Comparison of ENCODE assay signal across 16 mouse cellular contexts in genomic region chr6:112295269-112295668, GRCm38 (mm10). TPM values are rescaled to one million over a fixed set of nuclear protein-coding genes. Genes with fewer than 3 reads are reported as not detected.
DNase-seq lines count a peak whose midpoint lies in the region; ATAC-seq and TF ChIP-seq lines count a peak whose summit lies in the region.
"Had no signal": no experiment of that assay in that cellular context is flagged by ENCODE, and none has a peak within 500 bp of the region (broad histone marks: within the 10 kb centered on the region; RNA-seq: fewer than 3 reads in every experiment).

No protein-coding gene starts in this region.

- no peak overlapping the region for H3K9ac ChIP-seq in midbrain, embryonic 11.5 days (ENCODE audit: low read length)
- H3K9ac ChIP-seq in midbrain, postnatal 0 days (replicated peaks; ENCODE audit: low read length, poor library complexity, severe bottlenecking), result no peak overlapping the region
- H3K9ac ChIP-seq: embryonic facial prominence, embryonic 12.5 days; forebrain, embryonic 12.5 days; hindbrain, embryonic 12.5 days; limb, embryonic 15.5 days had no signal

- WGBS in midbrain, embryonic 11.5 days, result 72% methylated on average over 3 of the region's 3 CpGs
- 74% methylated on average over 3 of the region's 3 CpGs for WGBS in midbrain, postnatal 0 days
- WGBS in embryonic facial prominence, embryonic 10.5 days, result 76% methylated on average over 3 of the region's 3 CpGs

- no peaks in the 10 kb centered on the region for H3K36me3 ChIP-seq in midbrain, embryonic 11.5 days (ENCODE audit: control insufficient read depth, insufficient read depth, low read length)
- H3K36me3 ChIP-seq in midbrain, postnatal 0 days (ENCODE audit: insufficient read depth, low read length), result no peaks in the 10 kb centered on the region
- H3K36me3 ChIP-seq in embryonic facial prominence, embryonic 10.5 days (replicated peaks), result no peaks in the 10 kb centered on the region
- H3K36me3 ChIP-seq: embryonic facial prominence, embryonic 12.5 days; forebrain, embryonic 12.5 days; hindbrain, embryonic 12.5 days; limb, embryonic 15.5 days had no signal

- H3K4me3 ChIP-seq in midbrain, embryonic 11.5 days (ENCODE audit: low read depth, low read length), result no peak overlapping the region
- no peak overlapping the region for H3K4me3 ChIP-seq in midbrain, postnatal 0 days (ENCODE audit: low read depth, low read length)
- H3K4me3 ChIP-seq in embryonic facial prominence, embryonic 10.5 days, result no peak overlapping the region
- H3K4me3 ChIP-seq: embryonic facial prominence, embryonic 12.5 days; forebrain, embryonic 12.5 days; hindbrain, embryonic 12.5 days; limb, embryonic 15.5 days had no signal

- no peaks in the 10 kb centered on the region for H3K9me3 ChIP-seq in midbrain, embryonic 11.5 days (ENCODE audit: control insufficient read depth, low read length)
- H3K9me3 ChIP-seq in midbrain, postnatal 0 days (ENCODE audit: low read length), result no peaks in the 10 kb centered on the region
- no peaks in the 10 kb centered on the region for H3K9me3 ChIP-seq in embryonic facial prominence, embryonic 10.5 days
- H3K9me3 ChIP-seq: embryonic facial prominence, embryonic 12.5 days; forebrain, embryonic 12.5 days; hindbrain, embryonic 12.5 days; limb, embryonic 15.5 days had no signal

- peak; percentile 20 for DNase-seq in adrenal gland, adult 8-10 months
- no peak for DNase-seq in adrenal gland, postnatal 4 days (ENCODE audit: low spot score in 2 of 2)
- DNase-seq in midbrain, embryonic 11.5 days (ENCODE audit: low spot score, missing footprints), result peak; percentile 57
- DNase-seq in midbrain, postnatal 0 days (ENCODE audit: low spot score), result no peak
- DNase-seq in kidney, postnatal 36 days, result peak; percentile 65 to 77
- DNase-seq in embryonic facial prominence, embryonic 10.5 days (ENCODE audit: low spot score), result no peak
- no peak for DNase-seq in liver
- DNase-seq in thymus, postnatal 4 days, result no peak
- DNase-seq: B cell, adult 2 months; cerebellum, postnatal 25 days; gastrocnemius, postnatal 14 days had no signal

- no peak overlapping the region for H3K4me2 ChIP-seq in midbrain, embryonic 11.5 days
- no peak overlapping the region for H3K4me2 ChIP-seq in midbrain, postnatal 0 days (ENCODE audit: low read depth, low read length, poor library complexity, severe bottlenecking)
- H3K4me2 ChIP-seq: embryonic facial prominence, embryonic 12.5 days; forebrain, embryonic 12.5 days; hindbrain, embryonic 12.5 days; limb, embryonic 15.5 days had no signal

- H3K4me1 ChIP-seq in midbrain, embryonic 11.5 days (ENCODE audit: control insufficient read depth, insufficient read depth, low read length), result no peaks in the 10 kb centered on the region
- no peaks in the 10 kb centered on the region for H3K4me1 ChIP-seq in midbrain, postnatal 0 days (ENCODE audit: insufficient read depth, low read length)
- peaks cover 12% of the 10 kb centered on the region for H3K4me1 ChIP-seq in embryonic facial prominence, embryonic 10.5 days
- H3K4me1 ChIP-seq: forebrain, embryonic 12.5 days; hindbrain, embryonic 12.5 days; limb, embryonic 15.5 days had no signal

- no peaks in the 10 kb centered on the region for H3K27me3 ChIP-seq in midbrain, embryonic 11.5 days (ENCODE audit: control insufficient read depth, insufficient read depth, low read length)
- H3K27me3 ChIP-seq in midbrain, postnatal 0 days (ENCODE audit: insufficient read depth, low read length), result no peaks in the 10 kb centered on the region
- H3K27me3 ChIP-seq in embryonic facial prominence, embryonic 10.5 days (replicated peaks; ENCODE audit: low read depth, poor library complexity, severe bottlenecking), result no peaks in the 10 kb centered on the region
- H3K27me3 ChIP-seq: embryonic facial prominence, embryonic 12.5 days; forebrain, embryonic 12.5 days; hindbrain, embryonic 12.5 days; limb, embryonic 15.5 days had no signal

- H3K27ac ChIP-seq in midbrain, embryonic 11.5 days (ENCODE audit: low read depth, low read length), result no peak overlapping the region
- H3K27ac ChIP-seq in midbrain, postnatal 0 days (ENCODE audit: low read depth, low read length), result no peak overlapping the region
- H3K27ac ChIP-seq in embryonic facial prominence, embryonic 10.5 days (replicated peaks), result no peak overlapping the region
- H3K27ac ChIP-seq: embryonic facial prominence, embryonic 12.5 days; forebrain, embryonic 12.5 days; hindbrain, embryonic 12.5 days; limb, embryonic 15.5 days; macrophage had no signal

- ATAC-seq in midbrain, embryonic 11.5 days (ENCODE audit: low FRiP score), result no peak
- ATAC-seq in midbrain, postnatal 0 days (ENCODE audit: low FRiP score), result no peak

- no peak for TF ChIP-seq CTCF in midbrain, postnatal 0 days (IDR thresholded peaks at IDR 0.05)

RNA-seq across cellular contexts. Expression of gene Lmcd1, which starts 21.7 kb away (rescaled TPM):
- 10 to 100 TPM in 3 of 4 experiments, 1 to 10 TPM in 1; 6.2 to 13.3 (median 10.2) TPM for total RNA-seq in adrenal gland, adult 8-10 months (2022)
- total RNA-seq in adrenal gland, postnatal 4 days (2021), result 10 to 100 TPM; 12.1 to 15.9 TPM
- 3.0 and 3.8 TPM in 2 replicates for polyA plus RNA-seq in midbrain, embryonic 11.5 days (2014; fragmentation: Nextera tagmentation; extraction: Ambion mirVana)
- total RNA-seq in midbrain, postnatal 0 days (2014; rRNA removed), result 9.5 and 10.1 TPM in 2 replicates
- 6.3 and 7.6 TPM in 2 replicates for polyA plus RNA-seq in midbrain, postnatal 0 days (2015; fragmentation: Nextera tagmentation; extraction: Ambion mirVana)
- polyA plus RNA-seq in embryonic facial prominence, embryonic 10.5 days (2016; fragmentation: Nextera tagmentation; extraction: Ambion mirVana), result 0.89 and 2.2 TPM in 2 replicates
- polyA plus RNA-seq: macrophage had no signal

Comparison
In these comparisons a context has a peak if more than half of its experiments do, and no peak if none do; other contexts are left out.
1. DNase-seq: peak in adrenal gland, adult 8-10 months (single experiment), midbrain, embryonic 11.5 days (single experiment) and kidney, postnatal 36 days (2 of 2); none in adrenal gland, postnatal 4 days (0 of 2), midbrain, postnatal 0 days (single experiment), embryonic facial prominence, embryonic 10.5 days (single experiment), liver (single experiment) and thymus, postnatal 4 days (single experiment).